Mouse (Mus musculus) megakaryocyte, embryonic 14.5 days (primary cell): Measurements from ENCODE around the gene Mcpt2. TPM values are rescaled to one million over a fixed set of nuclear protein-coding genes. Genes with fewer than 3 reads are reported as not detected.
"Not testable (repeated sequence)": the region's sequence is repeated elsewhere in the genome, so short reads cannot be mapped to it uniquely, and the experiment has no call there.

Source experiments
- H3K27me3 ChIP-seq: replicated peaks from 2 replicates; pipeline ENCODE3; 2012; ENCODE audit warnings: inconsistent platforms
- H3K36me3 ChIP-seq: replicated peaks from 2 replicates; pipeline ENCODE3; 2012; ENCODE audit warnings: low read length, inconsistent platforms, mixed read lengths
- H3K4me1 ChIP-seq: 2 replicates; pipeline ENCODE4 v1.6.1; 2012; ENCODE audit warnings: inconsistent platforms
- H3K4me3 ChIP-seq: replicated peaks from 2 replicates; pipeline ENCODE3; 2012; ENCODE audit warnings: moderate library complexity, mild to moderate bottlenecking, inconsistent platforms
- H3K9me3 ChIP-seq: 2 replicates; pipeline ENCODE4 v1.6.1; 2012; ENCODE audit warnings: inconsistent platforms
- FLI1 ChIP-seq: IDR thresholded peaks from 2 replicates; pipeline ENCODE4 v1.6.1; 2012; ENCODE audit warnings: low read length, inconsistent platforms, mixed read lengths
- GATA1 ChIP-seq: IDR thresholded peaks from 3 replicates; pipeline ENCODE4 v1.6.1; 2012; ENCODE audit warnings: mixed read lengths, low read length, inconsistent platforms, borderline replicate concordance
- polyA plus RNA-seq: library from polyadenylated mRNA; stranded (reverse); fragments of >175 nt; gene quantifications from 2 replicates; pipeline ENCODE4 v1.2.3, GENCODE M21; 2012; ENCODE audit warnings: low replicate concordance; ENCODE audit not compliant: insufficient read depth

Gene Mcpt2
- not detected in 2 replicates for polyA plus RNA-seq

GRCm38 (mm10) chr14:56041792-56042191 lies at the start of gene Mcpt2:
Gene Mcpt2 (plus strand): TSS chr14:56042041.
- H3K4me1 ChIP-seq = peaks cover 14% of the 10 kb centered on the region
- H3K36me3 ChIP-seq, H3K27me3 ChIP-seq, H3K9me3 ChIP-seq, H3K4me3 ChIP-seq: not testable (repeated sequence)

GRCm38 (mm10) chr14:56013147-56013546 lies 28.7 kb upstream of the Mcpt2 start:
- no peaks in the 10 kb centered on the region for H3K36me3 ChIP-seq
- H3K4me3 ChIP-seq = no peak overlapping the region
- peaks cover 2% of the 10 kb centered on the region for H3K27me3 ChIP-seq
- H3K4me1 ChIP-seq = peaks cover 5% of the 10 kb centered on the region
- TF ChIP-seq GATA1 = no peak
- TF ChIP-seq FLI1 = no peak
- no peaks in the 10 kb centered on the region for H3K9me3 ChIP-seq

GRCm38 (mm10) chr14:56013924-56014323 lies 27.9 kb upstream of the Mcpt2 start:
- TF ChIP-seq FLI1 = no peak
- TF ChIP-seq GATA1 = no peak
- H3K27me3 ChIP-seq = peaks cover 4% of the 10 kb centered on the region
- no peak overlapping the region for H3K4me3 ChIP-seq
- H3K4me1 ChIP-seq = peaks cover 5% of the 10 kb centered on the region
- no peaks in the 10 kb centered on the region for H3K36me3 ChIP-seq
- H3K9me3 ChIP-seq = no peaks in the 10 kb centered on the region

- not testable (repeated sequence) for H3K36me3 ChIP-seq, H3K9me3 ChIP-seq, H3K4me3 ChIP-seq, H3K27me3 ChIP-seq, H3K4me1 ChIP-seq
Observed at GRCm38 (mm10) chr14:56017671-56018070, 24.2 kb upstream of the Mcpt2 start, which contains the start of gene Mcpt1. Gene Mcpt1 (plus strand): TSS chr14:56017971.

- no peak for TF ChIP-seq GATA1
- no peak for TF ChIP-seq FLI1
- H3K9me3 ChIP-seq = no peaks in the 10 kb centered on the region
- H3K4me1 ChIP-seq = peaks cover 5% of the 10 kb centered on the region
- peaks cover 7% of the 10 kb centered on the region for H3K27me3 ChIP-seq
- no peaks in the 10 kb centered on the region for H3K36me3 ChIP-seq
- no peak overlapping the region for H3K4me3 ChIP-seq
Observed at GRCm38 (mm10) chr14:56019446-56019845, 22.4 kb upstream of the Mcpt2 start.

GRCm38 (mm10) chr14:56021305-56021704 lies 20.5 kb upstream of the Mcpt2 start:
- H3K27me3 ChIP-seq, H3K4me3 ChIP-seq, H3K36me3 ChIP-seq, H3K4me1 ChIP-seq, H3K9me3 ChIP-seq: not testable (repeated sequence)

- H3K4me1 ChIP-seq, H3K36me3 ChIP-seq, H3K4me3 ChIP-seq, H3K9me3 ChIP-seq, H3K27me3 ChIP-seq: not testable (repeated sequence)
Observed at GRCm38 (mm10) chr14:56030395-56030794, 11.4 kb upstream of the Mcpt2 start, which contains the start of gene Mcpt9. Gene Mcpt9 (minus strand): TSS chr14:56030495.

GRCm38 (mm10) chr14:56034433-56034832 lies 7.4 kb upstream of the Mcpt2 start:
- TF ChIP-seq FLI1 = no peak
- H3K36me3 ChIP-seq = no peaks in the 10 kb centered on the region
- H3K4me1 ChIP-seq = no peaks in the 10 kb centered on the region
- H3K4me3 ChIP-seq = no peak overlapping the region
- H3K9me3 ChIP-seq = no peaks in the 10 kb centered on the region
- H3K27me3 ChIP-seq = no peaks in the 10 kb centered on the region

GRCm38 (mm10) chr14:56055408-56055807 lies 13.6 kb downstream of the Mcpt2 start:
- Histone ChIP-seq H3K4me3 (no peak overlapping the region), H3K27me3 (peaks cover 18% of the 10 kb centered on the region), H3K9me3 (peaks cover 5% of the 10 kb centered on the region; the same call in 1 of the 2 replicates), H3K4me1 (peaks cover 6% of the 10 kb centered on the region), H3K36me3 (no peaks in the 10 kb centered on the region)
- no peak for TF ChIP-seq FLI1
- no peak for TF ChIP-seq GATA1

- no peak for TF ChIP-seq GATA1
- TF ChIP-seq FLI1 = no peak
- no peak overlapping the region for H3K4me3 ChIP-seq
Observed at GRCm38 (mm10) chr14:56057722-56058121, 15.9 kb downstream of the Mcpt2 start.

GRCm38 (mm10) chr14:56062213-56062612 lies 20.4 kb downstream of the Mcpt2 start, which contains the start of gene Mcpt4:
Gene Mcpt4 (minus strand): TSS chr14:56062313.
- H3K4me3 ChIP-seq, H3K9me3 ChIP-seq, H3K4me1 ChIP-seq, H3K36me3 ChIP-seq: not testable (repeated sequence)
- peaks cover 12% of the 10 kb centered on the region for H3K27me3 ChIP-seq

More at GRCm38 (mm10) chr14:56057722-56058121, 15.9 kb downstream of the Mcpt2 start:
- peaks cover 15% of the 10 kb centered on the region for H3K27me3 ChIP-seq
- no peaks in the 10 kb centered on the region for H3K36me3 ChIP-seq
- H3K9me3 ChIP-seq = peaks cover 5% of the 10 kb centered on the region; the same call in 1 of the 2 replicates
- peaks cover 6% of the 10 kb centered on the region for H3K4me1 ChIP-seq

- H3K4me1 ChIP-seq = no peaks in the 10 kb centered on the region
- no peaks in the 10 kb centered on the region for H3K27me3 ChIP-seq
- H3K4me3 ChIP-seq = no peak overlapping the region
- no peaks in the 10 kb centered on the region for H3K36me3 ChIP-seq
- TF ChIP-seq FLI1 = no peak
- TF ChIP-seq GATA1 = no peak
- H3K9me3 ChIP-seq = no peaks in the 10 kb centered on the region
Observed at GRCm38 (mm10) chr14:56082016-56082415, 40.2 kb downstream of the Mcpt2 start.
